Mouse (Mus musculus) gastrocnemius, postnatal 25 days (tissue): ENCODE data around the gene Nup107. TPM values are rescaled to one million over a fixed set of nuclear protein-coding genes. Genes with fewer than 3 reads are reported as not detected.

Experiments used
- DNase-seq: peaks from one replicate; pipeline ENCODE4 v3.0.0; 2022
- total RNA-seq, 2 experiments: library from RNA; stranded (reverse); gene quantifications; 1 replicate in 1 of 2; 2 replicates in 1 of 2; pipeline ENCODE4 v1.2.3; 2021

Nup107 gene
- total RNA-seq, 2 experiments from 2014 or later, result 6.0 TPM

- DNase-seq, result no peak
These were observed 11.7 kb upstream of the Nup107 start for GRCm38 (mm10) chr10:117803870-117804850.

DNA sequence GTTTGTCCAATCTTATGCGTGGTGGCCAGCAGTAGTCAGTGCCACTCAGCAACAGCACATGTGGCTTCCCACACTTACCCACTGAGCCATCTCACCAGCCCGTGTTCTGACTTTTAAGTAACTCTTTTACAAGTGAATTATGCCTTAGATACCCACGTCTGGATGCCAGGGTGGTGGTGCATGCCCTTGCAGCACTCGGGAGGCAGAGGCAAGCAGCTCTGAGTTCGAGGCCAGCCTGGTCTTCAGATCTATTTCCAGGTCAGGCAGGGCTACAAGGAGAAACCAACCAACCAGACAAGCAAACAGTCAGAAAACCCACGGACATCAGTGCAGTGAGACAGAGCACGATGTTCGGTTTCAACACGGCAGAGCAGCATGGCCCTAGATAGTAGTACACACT lies 9.4 kb upstream of the Nup107 start:
- DNase-seq, result no peak

- DNase-seq, result no peak
These were observed 7.3 kb upstream of the Nup107 start for GRCm38 (mm10) chr10:117799806-117800205.

GRCm38 (mm10) chr10:117798436-117799035 lies 6.0 kb upstream of the Nup107 start:
- DNase-seq, result no peak

DNA sequence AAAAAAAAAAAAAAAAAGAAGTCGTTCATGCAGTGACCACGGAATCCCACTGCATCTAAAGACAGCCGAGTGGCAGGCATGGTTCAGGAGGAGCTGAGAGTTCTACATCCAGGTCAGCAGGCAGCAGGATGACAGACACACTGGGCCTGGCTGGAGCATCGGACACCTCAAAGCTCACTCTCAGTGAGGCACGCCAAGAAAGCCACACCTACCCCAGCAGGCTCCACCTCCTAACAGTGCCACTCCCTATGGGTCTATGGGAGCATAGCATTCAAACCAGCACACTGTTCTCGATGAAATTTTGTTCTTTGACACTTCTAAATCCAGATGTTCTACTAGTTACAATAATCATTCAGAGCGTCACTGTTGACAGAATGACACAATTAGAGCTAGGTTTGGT lies 5.2 kb upstream of the Nup107 start:
- DNase-seq, result no peak

DNA sequence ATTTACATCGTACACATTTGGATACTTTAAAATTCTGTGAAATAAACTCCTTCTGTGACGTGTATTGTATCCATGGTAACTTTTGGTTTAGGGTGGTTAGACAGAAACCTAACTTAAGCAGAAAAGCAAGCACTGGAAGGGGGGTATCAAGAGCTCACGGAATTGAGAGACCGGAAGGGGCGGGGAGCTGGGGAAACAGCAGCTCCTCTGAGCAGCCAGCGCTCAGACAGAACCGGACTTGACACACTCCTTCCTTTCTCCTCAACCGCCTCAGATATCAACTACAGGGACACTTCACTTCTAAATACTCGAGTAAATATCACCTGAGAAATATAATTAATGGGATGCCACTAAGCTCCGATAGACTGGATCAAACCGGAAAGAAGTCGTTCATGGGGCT lies 4.6 kb upstream of the Nup107 start:
- DNase-seq, result no peak

GRCm38 (mm10) chr10:117796181-117796580 lies 3.7 kb upstream of the Nup107 start:
- no peak for DNase-seq

DNA sequence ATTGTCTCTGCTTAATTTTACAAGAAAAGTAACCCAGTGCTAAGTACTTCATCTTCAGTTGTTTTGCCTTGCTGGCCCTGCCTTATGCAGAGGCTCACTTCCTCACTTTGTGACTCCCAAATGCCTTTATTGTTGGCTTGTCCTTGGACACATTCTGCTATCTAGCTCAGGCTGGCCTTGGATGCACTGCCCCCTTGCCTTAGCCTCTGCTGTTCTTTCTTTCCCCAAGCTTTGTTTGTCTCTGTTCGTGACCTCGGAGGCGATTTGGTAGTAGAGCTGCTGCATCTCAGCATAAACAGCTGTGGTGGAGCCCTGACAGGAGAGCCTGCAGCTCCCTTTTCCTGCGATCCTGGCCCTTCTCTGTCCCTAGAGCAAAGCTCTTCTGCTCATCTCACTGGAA lies 2.7 kb upstream of the Nup107 start:
- DNase-seq, result no peak

GRCm38 (mm10) chr10:117793436-117794030 lies 1.0 kb upstream of the Nup107 start:
- no peak for DNase-seq

DNA sequence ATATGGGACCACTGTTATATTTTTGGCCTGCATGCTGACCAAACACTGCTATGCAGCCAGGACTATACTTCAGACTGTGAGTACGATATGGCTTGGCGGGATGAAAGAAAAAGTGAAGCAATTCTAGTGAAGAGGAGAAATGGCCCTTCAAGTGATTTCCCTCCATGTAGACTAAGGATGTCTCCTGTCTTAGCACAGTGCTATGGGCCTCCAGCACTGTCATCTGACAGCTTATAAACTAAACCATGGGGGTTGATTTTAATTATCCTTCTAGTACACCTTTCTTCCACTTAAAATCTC lies 1.4 kb downstream of the Nup107 start:
- no peak for DNase-seq

DNA sequence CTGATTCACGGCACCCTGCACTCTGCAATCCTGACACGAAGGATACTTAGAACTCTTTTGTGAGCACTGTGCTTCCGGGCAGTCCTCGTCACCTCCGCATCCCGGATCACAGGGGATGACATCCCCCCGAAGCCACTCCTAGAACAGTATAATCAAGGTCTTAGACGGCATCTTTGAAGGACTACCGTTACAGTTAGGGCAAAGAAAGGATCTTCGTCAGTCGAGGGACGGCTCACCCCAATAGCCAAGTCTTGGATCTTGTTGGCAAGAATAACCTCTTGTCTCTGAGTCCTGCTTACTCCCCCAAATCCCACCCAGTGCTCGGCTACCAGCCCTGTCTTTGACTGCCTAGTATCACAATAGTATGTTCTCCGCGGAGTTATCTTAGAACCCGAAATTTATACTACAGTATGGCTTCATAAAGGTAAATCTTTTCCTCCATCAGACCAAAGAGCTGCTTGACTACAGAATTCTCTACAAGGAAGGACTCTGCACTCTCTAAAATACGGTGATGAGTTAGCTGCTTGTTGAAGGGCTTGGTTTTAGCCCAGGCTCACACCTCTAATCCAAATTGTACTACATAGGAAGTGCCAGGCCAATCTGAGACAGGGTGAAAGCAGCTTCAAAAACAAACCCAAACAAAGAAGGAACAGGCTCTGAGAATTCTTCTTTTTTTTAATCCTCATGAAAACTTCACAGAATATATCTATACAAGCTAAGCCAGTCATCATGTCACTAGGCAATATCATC lies 1.9 kb downstream of the Nup107 start:
- DNase-seq, result no peak

DNA sequence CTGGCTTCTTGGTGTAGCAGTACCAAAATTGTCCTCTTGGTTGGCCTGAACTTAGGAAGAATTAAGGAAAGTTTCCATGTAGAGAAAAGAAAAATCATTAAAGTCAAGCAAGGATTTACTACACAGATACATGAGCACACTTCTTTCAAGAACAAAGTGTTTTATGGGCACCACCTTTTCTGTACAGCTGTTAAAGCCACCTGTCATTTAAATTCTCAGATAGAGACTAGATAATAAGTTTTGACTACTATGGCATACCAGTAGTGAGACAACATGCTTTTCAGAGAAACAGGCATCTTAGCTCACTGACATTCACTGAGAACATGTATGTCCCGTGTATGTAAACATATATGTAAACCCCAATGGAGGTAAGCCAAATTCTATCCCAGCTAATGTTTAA lies 2.5 kb downstream of the Nup107 start:
- DNase-seq, result no peak

DNA sequence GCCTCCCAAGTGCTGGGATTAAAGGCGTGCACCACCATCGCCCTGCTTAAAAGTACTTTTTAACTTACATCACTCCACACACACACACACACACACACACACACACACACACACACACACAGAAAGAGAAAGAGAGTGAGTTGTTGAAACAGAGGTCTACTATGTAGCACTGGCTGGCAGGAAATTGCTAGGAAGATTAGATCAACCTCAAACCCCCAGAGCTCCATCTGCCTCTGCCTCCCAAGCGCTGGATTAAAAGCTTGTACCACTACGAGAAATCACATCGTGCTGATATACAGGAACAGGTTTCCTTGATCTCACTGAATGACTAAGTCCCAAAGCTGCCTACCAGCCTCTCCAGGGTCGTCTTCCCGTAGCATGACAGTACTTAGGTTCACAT lies 7.9 kb downstream of the Nup107 start:
- DNase-seq, result no peak

- no peak for DNase-seq
These were observed 8.6 kb downstream of the Nup107 start for GRCm38 (mm10) chr10:117783786-117784420.

GRCm38 (mm10) chr10:117782491-117783260 lies 9.8 kb downstream of the Nup107 start:
- DNase-seq, result no peak

GRCm38 (mm10) chr10:117782056-117782455 lies 10.4 kb downstream of the Nup107 start:
- no peak for DNase-seq

DNA sequence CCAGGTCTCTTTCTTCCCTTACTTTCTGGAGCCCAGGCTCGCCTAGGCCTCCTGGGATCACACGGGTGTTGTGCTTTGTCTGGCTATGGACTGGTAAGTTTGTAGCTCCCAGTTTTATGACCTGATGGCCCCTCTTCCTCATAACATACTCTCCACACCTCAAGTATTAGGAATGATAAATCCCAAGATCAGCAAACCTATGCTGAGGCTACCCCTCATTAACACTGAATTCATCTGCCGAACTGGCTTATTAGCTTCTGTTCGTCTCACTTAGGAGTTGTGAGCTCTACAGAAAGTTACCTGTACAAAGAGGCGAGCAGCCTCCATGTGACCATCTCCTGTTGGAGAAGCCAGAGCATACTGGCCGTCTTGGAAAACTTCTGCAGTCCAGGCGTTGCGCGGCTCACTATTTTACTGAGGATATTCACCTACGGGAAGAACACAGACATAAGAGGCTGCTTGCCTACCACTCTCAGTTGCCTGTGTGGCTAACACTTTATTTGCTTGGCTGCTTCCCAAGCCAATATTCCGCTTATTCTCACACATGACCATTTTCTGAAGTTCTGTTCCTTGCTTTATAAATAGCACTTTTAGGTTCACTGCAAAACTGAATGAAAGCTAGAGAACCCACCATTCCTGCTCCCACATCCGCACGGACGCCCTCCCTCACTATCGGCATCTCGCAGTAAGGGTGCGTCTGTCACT lies 11.3 kb downstream of the Nup107 start:
- no peak for DNase-seq

GRCm38 (mm10) chr10:117780306-117780911 lies 12.1 kb downstream of the Nup107 start:
- no peak for DNase-seq

- no peak for DNase-seq
These were observed 12.8 kb downstream of the Nup107 start for GRCm38 (mm10) chr10:117779581-117780305.

DNA sequence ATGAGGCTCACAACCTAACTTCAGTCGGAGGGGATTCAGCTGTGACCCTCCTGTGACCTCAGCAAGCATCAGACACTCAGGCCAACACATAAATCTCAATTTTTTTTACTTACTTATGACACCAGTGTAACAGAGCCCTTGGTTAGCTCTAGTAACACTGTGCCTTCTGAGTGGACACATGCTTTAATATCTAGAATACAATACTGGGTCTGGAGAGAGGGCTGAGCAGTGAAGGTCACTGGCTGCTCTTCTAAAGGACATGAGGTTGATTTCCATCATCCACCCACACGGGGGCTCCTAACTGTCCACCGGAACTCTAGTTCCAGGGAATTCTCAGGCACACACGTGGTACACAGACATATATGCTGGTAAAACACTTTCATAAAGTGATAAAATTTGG lies 13.6 kb downstream of the Nup107 start:
- DNase-seq, result no peak
